Mouse (Mus musculus): ENCODE data around the gene Epx.

DNA sequence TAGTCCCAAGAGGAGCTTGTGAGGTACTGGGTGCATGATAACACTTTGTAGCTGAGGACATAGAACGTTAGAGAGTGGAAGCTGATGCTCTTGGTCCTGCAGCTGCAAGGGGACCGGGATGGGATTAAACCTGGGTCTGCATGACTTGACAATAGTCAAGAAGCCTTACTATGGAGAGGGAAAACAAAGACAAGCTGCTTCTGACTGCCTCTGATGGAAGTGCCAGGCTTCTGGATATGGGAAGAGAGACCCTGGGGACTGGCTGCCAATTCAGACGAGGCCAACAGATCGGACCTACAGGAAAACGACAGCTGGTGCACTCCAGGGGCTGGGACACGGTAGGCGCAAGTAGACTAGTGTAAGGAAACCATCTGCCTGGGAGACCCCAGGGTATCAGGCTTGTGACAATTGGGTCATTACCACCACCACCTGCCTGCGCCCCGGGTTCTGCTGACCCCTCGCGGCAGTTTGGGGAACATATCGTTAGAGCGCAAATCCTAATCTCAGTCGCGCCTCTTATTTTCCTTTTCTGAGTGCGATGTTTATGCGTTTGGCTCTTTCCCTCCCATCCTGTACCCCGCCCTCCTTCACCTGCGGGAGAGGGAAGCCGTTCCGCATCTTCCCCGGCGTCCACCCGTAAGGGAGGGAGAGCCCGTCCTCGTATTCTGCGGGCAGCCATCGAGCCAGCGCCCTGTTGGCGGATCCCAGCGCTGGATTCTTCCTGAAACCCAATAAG is 58.5 kb downstream of the Epx start:
- TF ChIP-seq CTCF (IDR thresholded peaks at IDR 0.05; ENCODE audit: low read depth) (peak; percentile 83), EP300 (optimal IDR thresholded peaks at IDR 0.05) (no peak)

Data from stomach, postnatal 0 days (tissue).